Mouse (Mus musculus): Measurements from ENCODE around the gene Trp53bp2.

GRCm38 (mm10) chr1:182425176-182425575, 16.2 kb downstream of the Trp53bp2 start:
- no peak for TF ChIP-seq POLR2A (IDR thresholded peaks at IDR 0.05; ENCODE audit: low read depth, low read length)
- TF ChIP-seq CTCF (IDR thresholded peaks at IDR 0.05; ENCODE audit: extremely low read depth, insufficient read depth, insufficient read length, insufficient replicate concordance): no peak

Data from spleen, adult 2 months (tissue).